Mouse (Mus musculus): ENCODE results near the gene Ttbk1.
"Not testable (repeated sequence)": the region's sequence is repeated elsewhere in the genome, so short reads cannot be mapped to it uniquely, and the experiment has no call there.

DNA sequence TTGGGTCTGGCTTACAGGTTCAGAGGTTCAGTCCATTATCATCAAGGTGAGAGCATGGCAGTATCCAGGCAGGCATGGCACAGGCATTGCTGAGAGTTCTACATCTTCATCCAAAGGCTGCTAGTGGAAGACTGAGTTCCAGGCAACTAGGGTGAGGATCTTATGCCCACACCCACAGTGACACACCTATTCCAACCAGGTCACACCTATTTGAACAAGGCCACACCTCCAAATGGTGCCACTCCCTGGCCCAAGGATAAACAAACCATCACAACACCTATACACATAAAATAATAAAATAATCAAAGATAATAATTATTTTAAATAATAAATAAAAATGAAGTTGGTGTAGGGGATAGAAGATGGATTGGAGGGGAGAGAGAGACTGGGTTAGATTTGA is 8.6 kb upstream of the Ttbk1 start:
- TF ChIP-seq GATA1, TAL1 (IDR thresholded peaks at IDR 0.05; ENCODE audit: low read length): not testable (repeated sequence)
